Mouse (Mus musculus) C2C12 (cell line): ENCODE results near the gene Utrn.

Experiments used
- CEBPB ChIP-seq: IDR thresholded peaks from one replicate; pipeline ENCODE4 v1.6.1; 2011; ENCODE audit warnings: low read depth, mild to moderate bottlenecking, control low read depth, moderate library complexity
- CTCF ChIP-seq: IDR thresholded peaks from one replicate; pipeline ENCODE4 v1.5.1; 2011; ENCODE audit not compliant: control insufficient read depth, insufficient read depth, insufficient read length
- MAX ChIP-seq: IDR thresholded peaks from one replicate; pipeline ENCODE4 v1.6.1; 2011; ENCODE audit warnings: mild to moderate bottlenecking, control low read depth
- MYOD1 ChIP-seq: IDR thresholded peaks from one replicate; pipeline ENCODE4 v1.6.1; 2011; ENCODE audit warnings: low read depth; ENCODE audit not compliant: control insufficient read depth, insufficient read length
- MYOG ChIP-seq: IDR thresholded peaks from one replicate; pipeline ENCODE4 v1.6.1; 2011; ENCODE audit not compliant: control insufficient read depth, insufficient read length; ENCODE audit errors: extremely low read depth
- USF1 ChIP-seq: IDR thresholded peaks from one replicate; pipeline ENCODE4 v1.6.1; 2011; ENCODE audit warnings: low read depth, mild to moderate bottlenecking, control low read depth, moderate library complexity

DNA sequence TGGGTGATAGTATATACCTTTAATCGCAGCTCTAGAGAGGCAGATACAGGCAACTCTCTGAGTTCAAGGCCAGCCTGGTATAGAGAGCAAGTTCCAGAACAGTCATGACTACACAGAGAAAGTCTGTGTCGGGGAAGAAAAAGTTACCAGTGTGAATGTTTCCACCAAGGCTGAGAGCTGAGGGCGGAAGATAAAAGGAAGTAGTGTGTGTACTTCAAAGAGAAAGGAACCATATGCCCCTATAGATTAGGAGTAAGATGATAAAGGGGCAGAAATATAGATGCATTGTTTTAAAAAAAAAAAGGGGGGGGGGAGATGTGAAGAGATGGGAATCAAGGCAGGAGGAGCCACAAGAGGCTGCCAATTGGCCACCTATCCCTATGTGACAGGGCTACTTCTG, 334.9 kb downstream of the Utrn start:
- TF ChIP-seq CTCF: no peak
- TF ChIP-seq USF1: no peak
- no peak for TF ChIP-seq CEBPB
- no peak for TF ChIP-seq MYOD1
- TF ChIP-seq MAX: no peak
- no peak for TF ChIP-seq MYOG
